Mouse (Mus musculus) limb, embryonic 14.5 days (tissue): ENCODE results near the gene Inca1. TPM values are rescaled to one million over a fixed set of nuclear protein-coding genes. Genes with fewer than 3 reads are reported as not detected.

Source experiments
- ATAC-seq: fragments of 200-750 bp; cut with Nextera tagmentation; 2 replicates; pipeline ENCODE4 v1.8.0; 2017; ENCODE audit warnings: low read depth, moderate number of reproducible peaks, moderate TSS enrichment; ENCODE audit not compliant: low FRiP score
- DNase-seq: peaks from one replicate; pipeline ENCODE4 v3.0.0-alpha.2; 2015; ENCODE audit warnings: low spot score
- H3K27ac ChIP-seq: fragments of 300-500 bp; sonication (generic); replicated peaks from 2 replicates; pipeline ENCODE4 v1.5.1; 2014; ENCODE audit warnings: low read depth, mild to moderate bottlenecking, low read length, moderate library complexity, mixed read lengths
- H3K27me3 ChIP-seq: fragments of 300-500 bp; sonication (generic); 2 replicates; pipeline ENCODE4 v1.6.1; 2014; ENCODE audit warnings: low read length, mixed read lengths; ENCODE audit not compliant: control insufficient read depth, insufficient read depth
- H3K36me3 ChIP-seq: fragments of 300-500 bp; sonication (generic); 2 replicates; pipeline ENCODE4 v1.6.1; 2014; ENCODE audit warnings: mild to moderate bottlenecking, low read length, moderate library complexity, mixed read lengths; ENCODE audit not compliant: control insufficient read depth, insufficient read depth
- H3K4me1 ChIP-seq: fragments of 300-500 bp; sonication (generic); 2 replicates; pipeline ENCODE4 v1.6.1; 2014; ENCODE audit warnings: antibody characterized with exemption, low read length, mixed read lengths; ENCODE audit not compliant: control insufficient read depth, insufficient read depth
- H3K4me2 ChIP-seq: fragments of 300-500 bp; sonication (generic); replicated peaks from 2 replicates; pipeline ENCODE4 v1.6.1; 2014; ENCODE audit warnings: low read depth, mild to moderate bottlenecking, low read length, moderate library complexity; ENCODE audit not compliant: severe bottlenecking
- H3K4me3 ChIP-seq: fragments of 300-500 bp; sonication (generic); replicated peaks from 2 replicates; pipeline ENCODE4 v1.5.1; 2014; ENCODE audit warnings: low read length
- H3K9ac ChIP-seq: fragments of 300-500 bp; sonication (generic); 2 replicates; pipeline ENCODE4 v1.6.1; 2014; ENCODE audit warnings: mild to moderate bottlenecking, low read depth, low read length, moderate library complexity; ENCODE audit not compliant: severe bottlenecking
- H3K9me3 ChIP-seq: fragments of 300-500 bp; sonication (generic); 2 replicates; pipeline ENCODE4 v1.6.1; 2016; ENCODE audit warnings: low read length; ENCODE audit not compliant: control insufficient read depth
- POLR2A ChIP-seq: fragments of 200-500 bp; IDR thresholded peaks from 2 replicates; pipeline ENCODE4 v1.8.0; 2012; ENCODE audit warnings: inconsistent platforms, mild to moderate bottlenecking, moderate library complexity, borderline replicate concordance; ENCODE audit not compliant: insufficient read depth, insufficient read length; ENCODE audit errors: extremely low read depth
- WGBS: fragments of 180-500 bp; shearing (Covaris S2); extraction: QIAGEN DNeasy Blood & Tissue Kit; methylation state at CpG from one replicate; pipeline ENCODE4 v1.1.7; 2014; 5-methylcytosine and 5-hydroxymethylcytosine counted together
- polyA plus RNA-seq, 2 experiments: library from polyadenylated mRNA; depleted of rRNA in 1 of 2; stranded (reverse) in 1 of 2; unstranded in 1 of 2; fragments of >200 nt; fragmentation: Nextera tagmentation in 1 of 2; extraction: Ambion mirVana in 1 of 2; gene quantifications; 2 replicates each; pipeline versions ENCODE4 v1.2.1 to v1.2.3; 2012 to 2014

The Inca1 gene
- polyA plus RNA-seq, 2 experiments, result 0.81 to 1.3 TPM

GRCm38 (mm10) chr11:70727385-70727784, 27.4 kb upstream of the Inca1 start:
- H3K27me3 ChIP-seq, result no peaks in the 10 kb centered on the region
- DNase-seq, result no peak
- H3K4me3 ChIP-seq, result no peak overlapping the region
- H3K9ac ChIP-seq, result no peak overlapping the region
- H3K4me2 ChIP-seq, result no peak overlapping the region
- no peak for TF ChIP-seq POLR2A
- H3K27ac ChIP-seq, result no peak overlapping the region
- 90% methylated on average over 5 of the region's 5 CpGs for WGBS
- no peak for ATAC-seq
- peaks cover 62% of the 10 kb centered on the region for H3K36me3 ChIP-seq
- no peaks in the 10 kb centered on the region for H3K9me3 ChIP-seq
- H3K4me1 ChIP-seq, result no peaks in the 10 kb centered on the region

- no peak overlapping the region for H3K27ac ChIP-seq
- DNase-seq, result no peak
- ATAC-seq, result no peak
- H3K9me3 ChIP-seq, result no peaks in the 10 kb centered on the region
- H3K36me3 ChIP-seq, result peaks cover 67% of the 10 kb centered on the region
- H3K9ac ChIP-seq, result no peak overlapping the region
- WGBS, result 94% methylated on average over 2 of the region's 2 CpGs
- no peak overlapping the region for H3K4me2 ChIP-seq
- no peak overlapping the region for H3K4me3 ChIP-seq
- H3K27me3 ChIP-seq, result no peaks in the 10 kb centered on the region
- no peaks in the 10 kb centered on the region for H3K4me1 ChIP-seq
- no peak for TF ChIP-seq POLR2A
These were observed 26.6 kb upstream of the Inca1 start for GRCm38 (mm10) chr11:70726585-70726984.

- Histone ChIP-seq H3K36me3 (peaks cover 86% of the 10 kb centered on the region), H3K9me3 (no peaks in the 10 kb centered on the region), H3K4me1 (no peaks in the 10 kb centered on the region), H3K4me2 (no peak overlapping the region), H3K9ac (no peak overlapping the region), H3K27ac (no peak overlapping the region), H3K4me3 (no peak overlapping the region), H3K27me3 (no peaks in the 10 kb centered on the region)
- DNase-seq, result no peak
- no peak for ATAC-seq
- 94% methylated on average over 9 of the region's 9 CpGs for WGBS
- no peak for TF ChIP-seq POLR2A
These were observed 24.8 kb upstream of the Inca1 start for GRCm38 (mm10) chr11:70724706-70725105.

GRCm38 (mm10) chr11:70721072-70721471, 21.1 kb upstream of the Inca1 start:
- Histone ChIP-seq H3K27ac (no peak overlapping the region), H3K36me3 (peaks cover 91% of the 10 kb centered on the region), H3K4me1 (no peaks in the 10 kb centered on the region), H3K9me3 (no peaks in the 10 kb centered on the region), H3K4me3 (no peak overlapping the region), H3K9ac (no peak overlapping the region), H3K4me2 (no peak overlapping the region), H3K27me3 (no peaks in the 10 kb centered on the region)
- DNase-seq, result no peak
- no peak for TF ChIP-seq POLR2A
- WGBS, result 98% methylated on average over 3 of the region's 3 CpGs
- no peak for ATAC-seq

- WGBS, result 83% methylated on average over 3 of the region's 3 CpGs
- H3K4me3 ChIP-seq, result no peak overlapping the region
- H3K9me3 ChIP-seq, result no peaks in the 10 kb centered on the region
- no peak overlapping the region for H3K4me2 ChIP-seq
- TF ChIP-seq POLR2A, result no peak
- H3K4me1 ChIP-seq, result no peaks in the 10 kb centered on the region
- H3K36me3 ChIP-seq, result peaks cover 88% of the 10 kb centered on the region
- H3K27ac ChIP-seq, result no peak overlapping the region
- no peaks in the 10 kb centered on the region for H3K27me3 ChIP-seq
- ATAC-seq (no peak; the same call in 1 of the 2 replicates), DNase-seq (no peak)
- no peak overlapping the region for H3K9ac ChIP-seq
These were observed 20.6 kb upstream of the Inca1 start for GRCm38 (mm10) chr11:70720567-70720966.

- Histone ChIP-seq H3K9me3 (no peaks in the 10 kb centered on the region), H3K27me3 (no peaks in the 10 kb centered on the region), H3K4me2 (no peak overlapping the region), H3K36me3 (peaks cover 80% of the 10 kb centered on the region), H3K27ac (no peak overlapping the region), H3K9ac (no peak overlapping the region), H3K4me1 (no peaks in the 10 kb centered on the region), H3K4me3 (no peak overlapping the region)
- TF ChIP-seq POLR2A, result no peak
- ATAC-seq, result no peak
- WGBS, result 84% methylated on average over 5 of the region's 5 CpGs
- no peak for DNase-seq
These were observed 18.5 kb upstream of the Inca1 start for GRCm38 (mm10) chr11:70718481-70718880.
